Mouse (Mus musculus): ENCODE measurements around the gene Acadm. TPM values are rescaled to one million over a fixed set of nuclear protein-coding genes. Genes with fewer than 3 reads are reported as not detected.

The Acadm gene
- polyA plus RNA-seq (2012; rRNA removed; ENCODE audit: low replicate concordance), result 59.5 and 122 TPM in 2 replicates

GRCm38 (mm10) chr3:153944335-153944990 is at the start of gene Acadm:
Gene Acadm, minus strand, starts transcription at chr3:153944632.

GRCm38 (mm10) chr3:153973171-153973948 is 28.9 kb upstream of the Acadm start, which contains the start of gene Slc44a5:
Gene Slc44a5, plus strand, starts transcription at chr3:153973436.

GRCm38 (mm10) chr3:153912546-153913509 is 31.6 kb downstream of the Acadm start, which contains the start of gene Rabggtb:
Gene Rabggtb, minus strand, starts transcription at chr3:153913009.

GRCm38 (mm10) chr3:153906136-153906871 is 38.1 kb downstream of the Acadm start, which contains the start of gene Msh4:
Gene Msh4, minus strand, starts transcription at chr3:153906138.

Other genes starting within 250 kb of the Acadm start
- 1.8 and 2.0 TPM in 2 replicates for gene St6galnac3, start 219.5 kb downstream of the Acadm start, polyA plus RNA-seq (2012; rRNA removed; ENCODE audit: low replicate concordance)
- not detected in 2 replicates for gene Asb17, start 100.4 kb downstream of the Acadm start, polyA plus RNA-seq (2012; rRNA removed; ENCODE audit: low replicate concordance)
- gene Msh4, start 38.5 kb downstream of the Acadm start, polyA plus RNA-seq (2012; rRNA removed; ENCODE audit: low replicate concordance), result 0.03 and 0.11 TPM in 2 replicates
- 29.2 and 45.8 TPM in 2 replicates for gene Rabggtb, start 31.6 kb downstream of the Acadm start, polyA plus RNA-seq (2012; rRNA removed; ENCODE audit: low replicate concordance)
- gene Slc44a5, start 28.8 kb upstream of the Acadm start, polyA plus RNA-seq (2012; rRNA removed; ENCODE audit: low replicate concordance), result 0.10 and 0.14 TPM in 2 replicates

All from mammary gland, adult 2 months (tissue).